Comparison of ENCODE assay signal across 11 mouse cellular contexts in the genomic region with DNA sequence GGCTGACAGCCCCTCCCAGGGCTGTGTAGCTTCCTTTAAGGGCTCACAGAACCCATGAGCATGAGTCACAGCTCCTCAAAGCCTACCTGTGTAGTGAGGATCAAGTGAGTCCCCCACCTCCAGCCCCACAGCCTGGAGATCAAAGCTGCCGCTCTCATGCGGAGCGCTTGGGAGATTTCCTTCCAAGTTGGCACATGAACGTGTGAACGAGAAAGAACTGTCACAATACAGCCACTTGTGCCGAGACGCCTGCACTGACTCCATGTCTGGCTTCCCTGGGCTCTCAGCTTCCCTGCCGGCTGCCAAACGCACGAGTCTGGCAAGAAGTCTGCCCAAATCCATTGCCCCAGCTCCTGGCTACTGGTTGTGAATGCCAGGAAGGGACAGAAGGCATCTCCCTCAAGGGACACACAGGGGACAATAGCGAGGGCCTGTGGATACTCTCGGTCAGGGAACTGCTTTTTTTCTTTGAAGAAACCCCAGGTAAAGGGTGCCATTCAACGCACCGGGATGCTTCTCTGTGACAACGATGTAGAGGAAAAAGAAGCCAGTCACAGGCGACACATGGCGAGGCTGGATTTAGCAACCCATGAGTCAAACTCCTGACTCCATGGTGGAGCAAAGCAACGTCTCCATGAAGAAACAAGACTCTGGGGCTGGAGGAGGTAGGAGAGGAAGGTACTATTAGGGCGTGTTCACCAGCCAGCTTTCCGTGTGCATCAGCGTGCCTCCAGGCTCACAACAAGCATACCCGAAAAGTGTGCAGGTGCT.
DNase-seq lines count a peak whose midpoint lies in the region; ATAC-seq and TF ChIP-seq lines count a peak whose summit lies in the region.
"Had no signal": no experiment of that assay in that cellular context is flagged by ENCODE, and none has a peak within 500 bp of the region (broad histone marks: within the 10 kb centered on the region; RNA-seq: fewer than 3 reads in every experiment).

No protein-coding gene starts in this region.

- no peak for ATAC-seq in heart, embryonic 12.5 days (ENCODE audit: insufficient number of reproducible peaks, low FRiP score)
- ATAC-seq in midbrain, postnatal 0 days (ENCODE audit: low FRiP score), result no peak

- no peak for DNase-seq in heart, postnatal 4 days
- DNase-seq in cerebellum, adult 11 months, result peak; percentile 41
- DNase-seq in frontal cortex, postnatal 36 days (ENCODE audit: low spot score in 2 of 2), result peak; percentile 60 to 67
- peak; percentile 80 for DNase-seq in midbrain, postnatal 0 days (ENCODE audit: low spot score)
- DNase-seq in gastrocnemius, postnatal 10 days, result no peak
- no peak for DNase-seq in embryo, embryonic 10.5 days (ENCODE audit: low spot score)
- DNase-seq in spleen, adult 12 weeks (ENCODE audit: low spot score), result no peak

- H3K4me1 ChIP-seq in heart, embryonic 12.5 days (replicated peaks), result peaks cover 7% of the 10 kb centered on the region; the same call in 1 of the 2 replicates
- no peaks in the 10 kb centered on the region for H3K4me1 ChIP-seq in midbrain, postnatal 0 days (ENCODE audit: insufficient read depth, low read length)
- H3K4me1 ChIP-seq: heart, embryonic 15.5 days; liver, embryonic 15.5 days had no signal

- no peaks in the 10 kb centered on the region for H3K9me3 ChIP-seq in heart, embryonic 12.5 days (replicated peaks)
- no peaks in the 10 kb centered on the region for H3K9me3 ChIP-seq in midbrain, postnatal 0 days (ENCODE audit: low read length)
- H3K9me3 ChIP-seq: heart, embryonic 15.5 days; liver, embryonic 15.5 days had no signal

- H3K4me3 ChIP-seq in heart, embryonic 12.5 days, result no peak overlapping the region
- H3K4me3 ChIP-seq in midbrain, postnatal 0 days (ENCODE audit: low read depth, low read length), result no peak overlapping the region
- H3K4me3 ChIP-seq: heart, embryonic 15.5 days; liver, embryonic 15.5 days had no signal

- H3K27ac ChIP-seq in heart, embryonic 12.5 days (ENCODE audit: poor library complexity, severe bottlenecking), result no peak overlapping the region
- H3K27ac ChIP-seq in midbrain, postnatal 0 days (ENCODE audit: low read depth, low read length), result no peak overlapping the region
- H3K27ac ChIP-seq: heart, embryonic 15.5 days; liver, embryonic 15.5 days had no signal

- H3K9ac ChIP-seq in heart, embryonic 12.5 days, result no peak overlapping the region
- H3K9ac ChIP-seq in midbrain, postnatal 0 days (replicated peaks; ENCODE audit: low read length, poor library complexity, severe bottlenecking), result no peak overlapping the region
- H3K9ac ChIP-seq: heart, embryonic 15.5 days; liver, embryonic 15.5 days had no signal

- peak overlapping the region; percentile 23; the same call in 1 of the 2 replicates for H3K4me2 ChIP-seq in heart, embryonic 12.5 days
- H3K4me2 ChIP-seq in midbrain, postnatal 0 days (ENCODE audit: low read depth, low read length, poor library complexity, severe bottlenecking), result no peak overlapping the region
- H3K4me2 ChIP-seq: heart, embryonic 15.5 days; liver, embryonic 15.5 days had no signal

- no peak for TF ChIP-seq CTCF in midbrain, postnatal 0 days (IDR thresholded peaks at IDR 0.05)

- no peaks in the 10 kb centered on the region for H3K36me3 ChIP-seq in heart, embryonic 12.5 days
- H3K36me3 ChIP-seq in midbrain, postnatal 0 days (ENCODE audit: insufficient read depth, low read length), result no peaks in the 10 kb centered on the region
- H3K36me3 ChIP-seq: heart, embryonic 15.5 days; liver, embryonic 15.5 days had no signal

- no peaks in the 10 kb centered on the region for H3K27me3 ChIP-seq in heart, embryonic 12.5 days (replicated peaks)
- no peaks in the 10 kb centered on the region for H3K27me3 ChIP-seq in midbrain, postnatal 0 days (ENCODE audit: insufficient read depth, low read length)
- H3K27me3 ChIP-seq: CH12.LX; liver, embryonic 15.5 days had no signal

- WGBS in heart, embryonic 12.5 days, result 50% methylated on average over 22 of the region's 22 CpGs
- 58% methylated on average over 22 of the region's 22 CpGs for WGBS in midbrain, postnatal 0 days

Comparison
In these comparisons a context has a peak if more than half of its experiments do, and no peak if none do; other contexts are left out.
1. DNase-seq: peak in cerebellum, adult 11 months (single experiment), frontal cortex, postnatal 36 days (2 of 2) and midbrain, postnatal 0 days (single experiment); none in heart, postnatal 4 days (single experiment), gastrocnemius, postnatal 10 days (single experiment), embryo, embryonic 10.5 days (single experiment) and spleen, adult 12 weeks (single experiment).